Mouse (Mus musculus) monocyte, adult 2 months (primary cell): ENCODE results near the gene S100pbp.
A peak's percentile ranks its signal among the peaks of the same experiment; 100 is the strongest.
"Not testable (repeated sequence)": the region's sequence is repeated elsewhere in the genome, so short reads cannot be mapped to it uniquely, and the experiment has no call there.

Source experiments
- DNase-seq, 2 experiments: peaks; one replicate each; pipeline ENCODE4 v3.0.0; 2022; ENCODE audit warnings: low spot score in 2 of 2, low read depth in 1 of 2

The S100pbp gene

GRCm38 (mm10) chr4:129221097-129222010 lies 31.8 kb upstream of the S100pbp start:
- DNase-seq = no peak

- DNase-seq = no peak
These were observed 31.0 kb upstream of the S100pbp start for GRCm38 (mm10) chr4:129220376-129221089.

GRCm38 (mm10) chr4:129219198-129219597 lies 29.7 kb upstream of the S100pbp start:
- no peak for DNase-seq

GRCm38 (mm10) chr4:129218569-129219175 lies 29.1 kb upstream of the S100pbp start:
- DNase-seq = no peak

GRCm38 (mm10) chr4:129212486-129212885 lies 23.0 kb upstream of the S100pbp start:
- DNase-seq = not testable (repeated sequence)

- no peak for DNase-seq
These were observed 21.9 kb upstream of the S100pbp start for GRCm38 (mm10) chr4:129211461-129211860.

- no peak for DNase-seq
These were observed 20.0 kb upstream of the S100pbp start for GRCm38 (mm10) chr4:129209504-129209903.

GRCm38 (mm10) chr4:129206792-129207191 lies 17.3 kb upstream of the S100pbp start:
- DNase-seq = no peak

- no peak for DNase-seq
These were observed 15.1 kb upstream of the S100pbp start for GRCm38 (mm10) chr4:129204655-129205054.

GRCm38 (mm10) chr4:129197514-129197913 lies 8.0 kb upstream of the S100pbp start:
- no peak for DNase-seq

- no peak for DNase-seq
These were observed 4.8 kb upstream of the S100pbp start for GRCm38 (mm10) chr4:129194280-129194679.

- no peak for DNase-seq
These were observed 2.2 kb upstream of the S100pbp start for GRCm38 (mm10) chr4:129191691-129192090.

- DNase-seq = no peak
These were observed 1.0 kb upstream of the S100pbp start for GRCm38 (mm10) chr4:129190538-129190937.

- peak in 1 of 2 experiments; percentile 28 for DNase-seq
These were observed 555 bp downstream of the S100pbp start for GRCm38 (mm10) chr4:129188803-129189541.

GRCm38 (mm10) chr4:129188041-129188659 lies 1.4 kb downstream of the S100pbp start:
- DNase-seq = no peak

- no peak for DNase-seq
These were observed 10.0 kb downstream of the S100pbp start for GRCm38 (mm10) chr4:129179560-129179959.

- DNase-seq = no peak
These were observed 17.0 kb downstream of the S100pbp start for GRCm38 (mm10) chr4:129172529-129172928.

- no peak for DNase-seq
These were observed 27.8 kb downstream of the S100pbp start for GRCm38 (mm10) chr4:129161581-129162255.

- no peak for DNase-seq
These were observed 28.5 kb downstream of the S100pbp start for GRCm38 (mm10) chr4:129161076-129161475.

GRCm38 (mm10) chr4:129158549-129158948 lies 31.0 kb downstream of the S100pbp start:
- no peak for DNase-seq
